Mouse (Mus musculus) liver, embryonic 15.5 days (tissue): ENCODE results near the gene Osbpl10. TPM values are rescaled to one million over a fixed set of nuclear protein-coding genes. Genes with fewer than 3 reads are reported as not detected.

Source experiments
- ATAC-seq: fragments of 200-750 bp; cut with Nextera tagmentation; 2 replicates; pipeline ENCODE4 v1.8.0; 2017; ENCODE audit warnings: moderate number of reproducible peaks, mild to moderate bottlenecking, moderate library complexity; ENCODE audit not compliant: insufficient read depth
- H3K27ac ChIP-seq: fragments of 300-500 bp; sonication (generic); replicated peaks from 2 replicates; pipeline ENCODE4 v1.5.1; 2015; ENCODE audit warnings: mild to moderate bottlenecking, inconsistent platforms
- H3K27me3 ChIP-seq: fragments of 300-500 bp; sonication (generic); 2 replicates; pipeline ENCODE4 v1.6.1; 2015; ENCODE audit warnings: mild to moderate bottlenecking, inconsistent platforms
- H3K36me3 ChIP-seq: fragments of 300-500 bp; sonication (generic); replicated peaks from 2 replicates; pipeline ENCODE4 v1.6.1; 2015; ENCODE audit warnings: moderate library complexity, mild to moderate bottlenecking, inconsistent platforms
- H3K4me1 ChIP-seq: fragments of 300-500 bp; sonication (generic); replicated peaks from 2 replicates; pipeline ENCODE4 v1.6.1; 2015; ENCODE audit warnings: inconsistent platforms
- H3K4me2 ChIP-seq: fragments of 300-500 bp; sonication (generic); 2 replicates; pipeline ENCODE4 v1.6.1; 2015; ENCODE audit warnings: moderate library complexity, mild to moderate bottlenecking, inconsistent platforms
- H3K4me3 ChIP-seq: fragments of 300-500 bp; sonication (generic); replicated peaks from 2 replicates; pipeline ENCODE4 v1.5.1; 2015; ENCODE audit warnings: mild to moderate bottlenecking, inconsistent platforms
- H3K9ac ChIP-seq: fragments of 300-500 bp; sonication (generic); 2 replicates; pipeline ENCODE4 v1.6.1; 2015; ENCODE audit warnings: moderate library complexity, mild to moderate bottlenecking, inconsistent platforms
- H3K9me3 ChIP-seq: fragments of 300-500 bp; sonication (generic); replicated peaks from 2 replicates; pipeline ENCODE4 v1.6.1; 2016; ENCODE audit warnings: inconsistent platforms
- WGBS: fragments of 180-500 bp; shearing (Covaris S2); methylation state at CpG from one replicate; pipeline ENCODE4 v1.1.7; 2015; ENCODE audit warnings: mixed read lengths; ENCODE audit not compliant: insufficient replicate concordance; 5-methylcytosine and 5-hydroxymethylcytosine counted together
- polyA plus RNA-seq: library from polyadenylated mRNA; unstranded; fragments of >200 nt; fragmentation: Nextera tagmentation; extraction: Ambion mirVana; gene quantifications from 2 replicates; pipeline ENCODE4 v1.2.1, GENCODE M21; 2015

Gene Osbpl10
- polyA plus RNA-seq, 1 experiment from 2014 or later = 0.12 TPM

DNA sequence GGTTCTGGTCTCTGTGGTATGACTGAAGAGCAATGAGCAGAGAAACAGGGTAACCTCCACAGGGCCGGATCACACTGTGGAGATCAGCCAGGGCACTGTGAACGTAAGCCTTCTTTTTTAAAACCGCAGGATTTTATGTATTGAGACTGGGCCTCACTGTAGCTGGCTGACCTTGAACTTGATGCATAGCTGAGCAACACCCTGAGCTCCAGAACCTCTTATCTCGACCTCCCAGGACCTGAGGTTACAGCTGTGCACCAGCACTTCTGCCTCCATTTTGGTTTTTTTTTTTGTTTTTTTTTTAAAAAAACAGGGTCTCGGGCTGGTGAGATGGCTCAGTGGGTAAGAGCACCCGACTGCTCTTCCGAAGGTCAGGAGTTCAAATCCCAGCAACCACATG is 231.4 kb downstream of the Osbpl10 start:
- Histone ChIP-seq H3K9ac (no peak overlapping the region; the same call in 1 of the 2 replicates), H3K4me2 (no peak overlapping the region), H3K9me3 (no peaks in the 10 kb centered on the region), H3K4me1 (peaks cover 28% of the 10 kb centered on the region), H3K4me3 (no peak overlapping the region), H3K27me3 (no peaks in the 10 kb centered on the region; the same call in 1 of the 2 replicates), H3K27ac (peak overlapping the region; percentile 58), H3K36me3 (no peaks in the 10 kb centered on the region)
- 22% methylated on average over 7 of the region's 7 CpGs for WGBS
- peak; percentile 77 for ATAC-seq

- no peak overlapping the region for H3K4me3 ChIP-seq
- H3K27me3 ChIP-seq = no peaks in the 10 kb centered on the region
- H3K4me2 ChIP-seq = no peak overlapping the region
- WGBS = 77% methylated on average over 12 of the region's 12 CpGs
- H3K9me3 ChIP-seq = no peaks in the 10 kb centered on the region
- no peak overlapping the region for H3K27ac ChIP-seq
- H3K4me1 ChIP-seq = peaks cover 33% of the 10 kb centered on the region
- no peak for ATAC-seq
- no peaks in the 10 kb centered on the region for H3K36me3 ChIP-seq
- H3K9ac ChIP-seq = no peak overlapping the region
Measured at GRCm38 (mm10) chr9:115210535-115210934, 232.2 kb downstream of the Osbpl10 start.

DNA sequence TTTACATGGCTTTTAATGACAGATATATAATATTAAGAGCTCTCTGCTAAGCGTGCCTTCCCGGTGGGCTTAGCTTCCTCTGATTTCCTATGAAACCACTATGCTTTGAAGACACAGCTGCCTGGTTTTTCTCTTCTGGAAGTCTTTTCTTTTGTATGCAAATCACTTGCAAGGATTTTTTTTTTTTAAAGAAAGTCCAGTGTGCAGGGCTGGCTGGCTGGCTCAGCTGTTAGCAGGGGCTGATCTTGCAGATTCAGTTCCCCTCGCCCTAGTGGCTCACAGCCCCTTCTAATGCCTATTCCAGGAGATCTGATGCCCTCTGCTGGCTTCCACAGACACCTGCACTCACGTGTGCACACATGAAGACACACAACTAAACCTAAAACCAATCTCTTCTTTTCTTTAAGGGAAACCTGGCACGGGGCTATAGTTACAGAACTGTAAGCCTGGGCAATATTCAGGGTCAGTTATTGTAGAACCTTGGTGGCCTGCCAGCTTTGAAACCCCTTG is 235.4 kb downstream of the Osbpl10 start:
- no peak overlapping the region for H3K27ac ChIP-seq
- H3K4me3 ChIP-seq = no peak overlapping the region
- no peak overlapping the region for H3K4me2 ChIP-seq
- H3K9ac ChIP-seq = no peak overlapping the region
- no peaks in the 10 kb centered on the region for H3K36me3 ChIP-seq
- no peaks in the 10 kb centered on the region for H3K27me3 ChIP-seq
- WGBS = 73% methylated on average over 5 of the region's 5 CpGs
- H3K4me1 ChIP-seq = peaks cover 47% of the 10 kb centered on the region
- no peaks in the 10 kb centered on the region for H3K9me3 ChIP-seq
- no peak for ATAC-seq

GRCm38 (mm10) chr9:115214572-115215571 is 236.5 kb downstream of the Osbpl10 start:
- H3K9me3 ChIP-seq = no peaks in the 10 kb centered on the region
- no peaks in the 10 kb centered on the region for H3K36me3 ChIP-seq
- no peak overlapping the region for H3K27ac ChIP-seq
- ATAC-seq = no peak
- 37% methylated on average over 7 of the region's 7 CpGs for WGBS
- no peak overlapping the region for H3K9ac ChIP-seq
- H3K27me3 ChIP-seq = no peaks in the 10 kb centered on the region
- no peak overlapping the region for H3K4me2 ChIP-seq
- peaks cover 37% of the 10 kb centered on the region for H3K4me1 ChIP-seq
- no peak overlapping the region for H3K4me3 ChIP-seq

- no peaks in the 10 kb centered on the region for H3K9me3 ChIP-seq
- peaks cover 35% of the 10 kb centered on the region for H3K4me1 ChIP-seq
- no peak overlapping the region for H3K4me3 ChIP-seq
- no peak overlapping the region; the same call in 1 of the 2 replicates for H3K4me2 ChIP-seq
- no peaks in the 10 kb centered on the region for H3K36me3 ChIP-seq
- ATAC-seq = peak; percentile 54
- H3K27me3 ChIP-seq = no peaks in the 10 kb centered on the region
- no peak overlapping the region for H3K9ac ChIP-seq
- 33% methylated on average over 21 of the region's 21 CpGs for WGBS
- H3K27ac ChIP-seq = no peak overlapping the region
Measured at GRCm38 (mm10) chr9:115215830-115216701, 237.7 kb downstream of the Osbpl10 start.

GRCm38 (mm10) chr9:115217984-115218383 is 239.6 kb downstream of the Osbpl10 start:
- H3K36me3 ChIP-seq = no peaks in the 10 kb centered on the region
- no peak overlapping the region for H3K27ac ChIP-seq
- WGBS = 39% methylated on average over 9 of the region's 9 CpGs
- ATAC-seq = no peak
- H3K27me3 ChIP-seq = no peaks in the 10 kb centered on the region
- peaks cover 35% of the 10 kb centered on the region for H3K4me1 ChIP-seq
- H3K9ac ChIP-seq = no peak overlapping the region
- H3K4me3 ChIP-seq = no peak overlapping the region
- H3K9me3 ChIP-seq = no peaks in the 10 kb centered on the region
- no peak overlapping the region for H3K4me2 ChIP-seq

- Histone ChIP-seq H3K9ac (no peak overlapping the region), H3K4me3 (no peak overlapping the region), H3K9me3 (no peaks in the 10 kb centered on the region), H3K4me2 (no peak overlapping the region), H3K36me3 (no peaks in the 10 kb centered on the region), H3K27me3 (no peaks in the 10 kb centered on the region), H3K4me1 (peaks cover 27% of the 10 kb centered on the region), H3K27ac (no peak overlapping the region)
- ATAC-seq = no peak
- 68% methylated on average over 7 of the region's 7 CpGs for WGBS
Measured at GRCm38 (mm10) chr9:115220466-115220865, 242.1 kb downstream of the Osbpl10 start.

- H3K4me3 ChIP-seq = no peak overlapping the region
- no peak overlapping the region for H3K4me2 ChIP-seq
- H3K9ac ChIP-seq = no peak overlapping the region
- H3K27me3 ChIP-seq = no peaks in the 10 kb centered on the region
- H3K36me3 ChIP-seq = no peaks in the 10 kb centered on the region
- WGBS = 71% methylated on average over 7 of the region's 7 CpGs
- no peak overlapping the region for H3K27ac ChIP-seq
- no peak for ATAC-seq
- H3K9me3 ChIP-seq = no peaks in the 10 kb centered on the region
- peaks cover 20% of the 10 kb centered on the region for H3K4me1 ChIP-seq
Measured at GRCm38 (mm10) chr9:115221265-115221664, 242.9 kb downstream of the Osbpl10 start.

- WGBS = 75% methylated on average over 7 of the region's 7 CpGs
- Histone ChIP-seq H3K4me2 (no peak overlapping the region), H3K9ac (no peak overlapping the region), H3K9me3 (no peaks in the 10 kb centered on the region), H3K36me3 (no peaks in the 10 kb centered on the region), H3K27ac (no peak overlapping the region), H3K4me3 (no peak overlapping the region), H3K27me3 (no peaks in the 10 kb centered on the region), H3K4me1 (0 out of 2 replicates have a peak, but pooled peaks cover 3% of the 10 kb centered on the region)
- no peak for ATAC-seq
Measured at GRCm38 (mm10) chr9:115224744-115225354, 246.5 kb downstream of the Osbpl10 start.

GRCm38 (mm10) chr9:115229145-115229544 is 250.8 kb downstream of the Osbpl10 start:
- Histone ChIP-seq H3K9me3 (no peaks in the 10 kb centered on the region), H3K36me3 (no peaks in the 10 kb centered on the region), H3K4me2 (no peak overlapping the region), H3K9ac (no peak overlapping the region), H3K4me3 (no peak overlapping the region), H3K27ac (no peak overlapping the region), H3K4me1 (no peaks in the 10 kb centered on the region), H3K27me3 (no peaks in the 10 kb centered on the region)
- 42% methylated on average over 4 of the region's 4 CpGs for WGBS
- no peak for ATAC-seq
